In genomic region chr16:29838981-29839661, GRCm38 (mm10) we compare ENCODE assay signal across 8 mouse cellular contexts.
DNase-seq lines count a peak whose midpoint lies in the region; ATAC-seq and TF ChIP-seq lines count a peak whose summit lies in the region.

No protein-coding gene starts in this region.

- 8% methylated on average over 28 of the region's 28 CpGs for WGBS in forebrain, embryonic 16.5 days
- 4% methylated on average over 28 of the region's 28 CpGs for WGBS in hindbrain, embryonic 11.5 days

- H3K4me3 ChIP-seq in G1E (ENCODE audit: low read depth, low read length): peak overlapping the region; percentile 62; the same call in 1 of the 2 replicates
- peak overlapping the region; percentile 32 for H3K4me3 ChIP-seq in forebrain, embryonic 16.5 days (replicated peaks; ENCODE audit: low read length)
- H3K4me3 ChIP-seq in hindbrain, embryonic 11.5 days (ENCODE audit: low read depth, low read length): peak overlapping the region; percentile 15; the same call in 1 of the 2 replicates

- peak; percentile 11; the same call in 1 of the 2 replicates for ATAC-seq in G1E (ENCODE audit: extremely low read depth, insufficient number of reproducible peaks, low FRiP score, poor library complexity, severe bottlenecking)
- ATAC-seq in forebrain, embryonic 16.5 days: peak; percentile 68
- no peak; the same call in 1 of the 2 replicates for ATAC-seq in hindbrain, embryonic 11.5 days (ENCODE audit: low FRiP score)
- ATAC-seq in monocyte, adult 5-6 weeks (replicated peaks; ENCODE audit: insufficient number of reproducible peaks, low FRiP score, low TSS enrichment, poor library complexity, severe bottlenecking): no peak

- H3K36me3 ChIP-seq in G1E (replicated peaks): peaks cover 25% of the 10 kb centered on the region
- no peaks in the 10 kb centered on the region for H3K36me3 ChIP-seq in forebrain, embryonic 16.5 days (ENCODE audit: control insufficient read depth, insufficient read depth)
- no peaks in the 10 kb centered on the region for H3K36me3 ChIP-seq in hindbrain, embryonic 11.5 days (ENCODE audit: control insufficient read depth, insufficient read depth, low read length)

- DNase-seq in G1E (ENCODE audit: low spot score): peak; percentile 33
- peak; percentile 62 to 83 for DNase-seq in adrenal gland, postnatal 36 days
- peak; percentile 66 for DNase-seq in hindbrain, embryonic 11.5 days (ENCODE audit: low spot score)
- peak; percentile 51 to 65 for DNase-seq in layer of hippocampus, postnatal 14 days (ENCODE audit: low spot score in 2 of 2)
- peak; percentile 76 for DNase-seq in lung, postnatal 10 days
- DNase-seq in right cerebral cortex, adult 2 months (ENCODE audit: low spot score in 2 of 2): peak; percentile 69 to 79

- no peaks in the 10 kb centered on the region for H3K27me3 ChIP-seq in G1E (ENCODE audit: insufficient read depth, low read length)
- no peaks in the 10 kb centered on the region for H3K27me3 ChIP-seq in forebrain, embryonic 16.5 days (replicated peaks; ENCODE audit: control insufficient read depth, insufficient read depth, low read length)
- peaks cover 34% of the 10 kb centered on the region for H3K27me3 ChIP-seq in hindbrain, embryonic 11.5 days (ENCODE audit: control insufficient read depth, insufficient read depth, low read length)

- no peaks in the 10 kb centered on the region for H3K9me3 ChIP-seq in G1E (replicated peaks)
- H3K9me3 ChIP-seq in forebrain, embryonic 16.5 days (ENCODE audit: control insufficient read depth, low read length): no peaks in the 10 kb centered on the region
- H3K9me3 ChIP-seq in hindbrain, embryonic 11.5 days (ENCODE audit: control insufficient read depth, low read length): no peaks in the 10 kb centered on the region

- TF ChIP-seq CTCF in G1E (IDR thresholded peaks at IDR 0.05; ENCODE audit: low read depth, low read length): no peak

- H3K4me1 ChIP-seq in G1E (ENCODE audit: insufficient read depth, low read depth, low read length): peaks cover 87% of the 10 kb centered on the region
- peaks cover 19% of the 10 kb centered on the region for H3K4me1 ChIP-seq in forebrain, embryonic 16.5 days (replicated peaks; ENCODE audit: control insufficient read depth, insufficient read depth, low read length)
- no peaks in the 10 kb centered on the region; the same call in 1 of the 2 replicates for H3K4me1 ChIP-seq in hindbrain, embryonic 11.5 days (replicated peaks; ENCODE audit: control insufficient read depth, insufficient read depth, low read length)

- peak overlapping the region; percentile 47 for H3K9ac ChIP-seq in forebrain, embryonic 16.5 days (replicated peaks; ENCODE audit: low read depth, low read length)
- H3K9ac ChIP-seq in hindbrain, embryonic 11.5 days (ENCODE audit: low read depth, low read length): 0 out of 2 replicates have a peak overlapping the region, but pooled peaks have one; percentile 1

- H3K27ac ChIP-seq in forebrain, embryonic 16.5 days (ENCODE audit: low read length): peak overlapping the region; percentile 44
- no peak overlapping the region for H3K27ac ChIP-seq in hindbrain, embryonic 11.5 days (ENCODE audit: low read depth, low read length)

- peak overlapping the region; percentile 56 for H3K4me2 ChIP-seq in forebrain, embryonic 16.5 days (ENCODE audit: low read length)
- H3K4me2 ChIP-seq in hindbrain, embryonic 11.5 days (replicated peaks; ENCODE audit: low read depth, low read length): peak overlapping the region; percentile 36

Comparison
In these comparisons a context has a peak if more than half of its experiments do, and no peak if none do; other contexts are left out.
1. ATAC-seq: peak in G1E (single experiment) and forebrain, embryonic 16.5 days (single experiment); none in hindbrain, embryonic 11.5 days (single experiment) and monocyte, adult 5-6 weeks (single experiment).
2. Peak in every context shown above with its lines, with median percentiles within 50 percentile points of each other: DNase-seq and H3K4me3 ChIP-seq.